Mouse (Mus musculus) midbrain, embryonic 15.5 days (tissue): ENCODE results near the gene Fgf22. TPM values are rescaled to one million over a fixed set of nuclear protein-coding genes. Genes with fewer than 3 reads are reported as not detected.

Source experiments
- ATAC-seq: fragments of 200-750 bp; cut with Nextera tagmentation; replicated peaks from 2 replicates; pipeline ENCODE4 v1.8.0; 2017; ENCODE audit warnings: moderate TSS enrichment
- H3K27ac ChIP-seq: fragments of 300-500 bp; sonication (generic); 2 replicates; pipeline ENCODE4 v1.5.1; 2015; ENCODE audit warnings: mild to moderate bottlenecking, inconsistent platforms
- H3K27me3 ChIP-seq: fragments of 300-500 bp; sonication (generic); replicated peaks from 2 replicates; pipeline ENCODE4 v1.6.1; 2015; ENCODE audit warnings: inconsistent platforms
- H3K36me3 ChIP-seq: fragments of 300-500 bp; sonication (generic); replicated peaks from 2 replicates; pipeline ENCODE4 v1.6.1; 2015; ENCODE audit warnings: inconsistent platforms
- H3K4me1 ChIP-seq: fragments of 300-500 bp; sonication (generic); 2 replicates; pipeline ENCODE4 v1.6.1; 2015; ENCODE audit warnings: inconsistent platforms
- H3K4me2 ChIP-seq: fragments of 300-500 bp; sonication (generic); 2 replicates; pipeline ENCODE4 v1.6.1; 2015; ENCODE audit warnings: inconsistent platforms, mild to moderate bottlenecking, moderate library complexity
- H3K4me3 ChIP-seq: fragments of 300-500 bp; sonication (generic); 2 replicates; pipeline ENCODE4 v1.5.1; 2015; ENCODE audit warnings: mild to moderate bottlenecking, inconsistent platforms
- H3K9ac ChIP-seq: fragments of 300-500 bp; sonication (generic); 2 replicates; pipeline ENCODE4 v1.6.1; 2015; ENCODE audit warnings: mild to moderate bottlenecking, inconsistent platforms
- H3K9me3 ChIP-seq: fragments of 300-500 bp; sonication (generic); 2 replicates; pipeline ENCODE4 v1.6.1; 2016; ENCODE audit warnings: inconsistent platforms
- WGBS: fragments of 180-500 bp; shearing (Covaris S2); methylation state at CpG from one replicate; pipeline ENCODE4 v1.1.7; 2015; ENCODE audit warnings: mixed read lengths; 5-methylcytosine and 5-hydroxymethylcytosine counted together
- polyA plus RNA-seq: library from polyadenylated mRNA; unstranded; fragments of >200 nt; fragmentation: Nextera tagmentation; extraction: Ambion mirVana; gene quantifications from 2 replicates; pipeline ENCODE4 v1.2.1, GENCODE M21; 2015

The Fgf22 gene
- polyA plus RNA-seq, result 1.4 and 1.6 TPM in 2 replicates

GRCm38 (mm10) chr10:79754856-79755516 lies at the start of gene Fgf22:
Fgf22 (plus strand) TSS chr10:79755076.
- H3K27ac ChIP-seq, result no peak within 1 kb of the TSS
- H3K27me3 ChIP-seq, result no peaks in the 10 kb centered on the region
- H3K4me1 ChIP-seq, result peaks cover 8% of the 10 kb centered on the region
- H3K9ac ChIP-seq, result peak within 1 kb of the TSS; percentile 43
- no peaks in the 10 kb centered on the region for H3K9me3 ChIP-seq
- peak; percentile 86 for ATAC-seq
- H3K36me3 ChIP-seq, result peaks cover 33% of the 10 kb centered on the region
- WGBS, result under 1% methylated on average over 36 of the region's 36 CpGs
- H3K4me2 ChIP-seq, result peak within 1 kb of the TSS; percentile 85
- H3K4me3 ChIP-seq, result peak within 1 kb of the TSS; percentile 45

GRCm38 (mm10) chr10:79705951-79706350 lies 48.9 kb upstream of the Fgf22 start:
- ATAC-seq, result no peak
- H3K9ac ChIP-seq, result peak overlapping the region; percentile 76
- H3K9me3 ChIP-seq, result no peaks in the 10 kb centered on the region
- H3K4me3 ChIP-seq, result peak overlapping the region; percentile 65
- no peak overlapping the region for H3K27ac ChIP-seq
- peaks cover 10% of the 10 kb centered on the region for H3K36me3 ChIP-seq
- WGBS, result 79% methylated on average over 5 of the region's 5 CpGs
- no peaks in the 10 kb centered on the region for H3K27me3 ChIP-seq
- peak overlapping the region; percentile 85 for H3K4me2 ChIP-seq
- peaks cover 30% of the 10 kb centered on the region for H3K4me1 ChIP-seq

DNA sequence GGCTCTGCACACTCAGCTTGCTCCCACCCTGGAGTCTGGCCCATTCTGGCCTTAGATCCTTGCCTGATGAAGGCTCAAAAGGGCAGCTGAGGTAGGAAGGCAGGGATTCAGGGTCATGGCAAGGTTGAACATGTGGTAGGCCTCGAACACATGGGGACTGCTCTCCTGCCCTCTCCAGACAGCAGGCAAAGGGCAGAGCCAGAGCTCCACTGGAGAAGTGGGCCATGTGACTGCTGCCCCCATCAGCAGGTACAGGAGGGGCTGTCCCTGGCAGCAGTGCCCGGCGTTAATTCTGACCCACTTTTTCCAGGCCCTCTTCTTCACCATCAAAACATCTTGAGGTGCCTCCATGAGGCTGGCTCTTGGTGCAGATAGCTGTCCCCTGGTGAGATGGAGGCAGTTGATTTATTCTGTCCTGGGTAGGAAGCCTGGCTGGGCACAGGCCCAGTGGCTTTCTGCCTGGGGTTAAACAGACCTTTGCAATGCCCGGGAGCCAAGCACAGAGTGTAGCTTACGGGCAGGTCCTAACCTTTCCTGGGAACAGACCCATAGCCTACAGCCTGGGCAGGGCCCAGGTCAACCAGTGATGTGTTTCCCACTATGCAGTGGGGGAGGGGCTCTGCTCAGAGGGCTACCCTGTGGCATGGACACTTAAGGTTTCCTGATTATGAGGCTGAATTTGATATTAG lies 48.3 kb upstream of the Fgf22 start:
- Histone ChIP-seq H3K27ac (no peak overlapping the region), H3K4me3 (peak overlapping the region; percentile 65; the same call in 1 of the 2 replicates), H3K27me3 (no peaks in the 10 kb centered on the region), H3K9me3 (no peaks in the 10 kb centered on the region), H3K4me2 (peak overlapping the region; percentile 85), H3K36me3 (peaks cover 16% of the 10 kb centered on the region), H3K9ac (peak overlapping the region; percentile 76), H3K4me1 (peaks cover 30% of the 10 kb centered on the region)
- WGBS, result 88% methylated on average over 5 of the region's 5 CpGs
- no peak for ATAC-seq

DNA sequence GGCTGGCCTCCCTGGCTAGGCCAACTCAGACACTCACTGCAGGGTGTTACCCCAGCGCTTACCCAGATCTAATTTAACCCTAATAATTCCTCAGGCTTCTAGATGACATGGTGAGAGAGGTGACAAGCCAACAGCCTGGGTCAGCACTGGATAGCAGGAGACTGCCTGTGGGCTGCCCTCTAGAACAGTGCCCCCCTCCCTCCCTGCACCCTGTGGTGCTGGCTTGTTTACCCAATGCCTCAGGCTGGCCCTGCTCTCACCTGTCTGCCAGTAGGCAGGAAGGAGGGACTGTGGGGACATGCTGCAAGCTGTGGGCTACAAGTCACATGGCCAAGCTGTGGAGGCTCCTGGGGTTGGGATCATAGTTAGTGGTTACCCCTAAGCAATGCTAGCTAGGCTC lies 47.7 kb upstream of the Fgf22 start:
- Histone ChIP-seq H3K4me2 (peak overlapping the region; percentile 85), H3K27me3 (no peaks in the 10 kb centered on the region), H3K4me1 (peaks cover 30% of the 10 kb centered on the region), H3K4me3 (no peak overlapping the region), H3K36me3 (peaks cover 22% of the 10 kb centered on the region), H3K9ac (no peak overlapping the region), H3K27ac (no peak overlapping the region), H3K9me3 (no peaks in the 10 kb centered on the region)
- ATAC-seq, result no peak
- 79% methylated on average over 1 of the region's 1 CpGs for WGBS

DNA sequence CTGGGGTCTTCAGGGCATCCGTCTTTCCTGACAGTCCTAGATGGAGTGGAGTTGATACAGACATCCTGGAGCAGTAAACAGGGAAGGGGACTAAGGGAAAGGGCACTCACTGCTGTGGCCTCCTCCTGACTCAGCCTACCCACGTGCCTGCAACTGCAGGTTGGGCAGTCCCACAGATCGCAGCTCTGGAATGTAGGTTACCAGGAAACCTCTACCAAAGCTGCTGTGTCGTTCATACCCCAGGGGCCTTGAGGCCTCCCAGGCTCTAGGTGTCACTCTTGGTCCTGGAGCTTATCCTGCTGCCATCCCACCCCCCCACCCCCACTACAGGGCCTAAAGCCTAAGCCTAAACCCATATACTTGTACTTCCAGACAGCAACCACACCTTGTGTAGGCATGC lies 47.1 kb upstream of the Fgf22 start:
- no peak for ATAC-seq
- Histone ChIP-seq H3K36me3 (peaks cover 22% of the 10 kb centered on the region), H3K9ac (no peak overlapping the region), H3K4me1 (peaks cover 30% of the 10 kb centered on the region), H3K4me2 (0 out of 2 replicates have a peak overlapping the region, but pooled peaks have one; percentile 14), H3K9me3 (no peaks in the 10 kb centered on the region), H3K4me3 (no peak overlapping the region), H3K27me3 (no peaks in the 10 kb centered on the region), H3K27ac (no peak overlapping the region)
- WGBS, result 79% methylated on average over 4 of the region's 4 CpGs

DNA sequence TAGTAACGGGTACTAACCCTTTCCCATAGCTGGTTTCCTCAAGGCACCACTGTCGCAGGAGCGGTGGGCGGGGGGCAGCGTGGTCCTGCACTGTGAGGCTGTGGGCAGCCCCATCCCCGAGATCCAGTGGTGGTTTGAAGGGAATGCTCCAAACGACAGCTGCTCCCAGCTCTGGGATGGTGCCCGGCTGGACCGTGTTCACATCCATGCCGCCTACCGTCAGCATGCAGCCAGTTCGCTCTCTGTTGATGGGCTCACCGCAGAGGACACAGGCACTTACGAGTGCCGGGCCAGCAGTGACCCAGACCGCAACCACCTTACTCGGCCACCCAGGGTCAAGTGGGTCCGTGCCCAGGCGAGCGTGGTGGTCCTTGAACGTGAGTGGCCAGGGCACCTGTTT lies 46.2 kb upstream of the Fgf22 start:
- Histone ChIP-seq H3K4me3 (no peak overlapping the region), H3K4me2 (no peak overlapping the region), H3K27ac (no peak overlapping the region), H3K9me3 (no peaks in the 10 kb centered on the region), H3K4me1 (peaks cover 30% of the 10 kb centered on the region), H3K9ac (no peak overlapping the region), H3K36me3 (peaks cover 22% of the 10 kb centered on the region), H3K27me3 (no peaks in the 10 kb centered on the region)
- no peak for ATAC-seq
- 91% methylated on average over 21 of the region's 21 CpGs for WGBS

GRCm38 (mm10) chr10:79709307-79709706 lies 45.6 kb upstream of the Fgf22 start:
- no peak overlapping the region for H3K27ac ChIP-seq
- H3K9ac ChIP-seq, result no peak overlapping the region
- H3K27me3 ChIP-seq, result no peaks in the 10 kb centered on the region
- peaks cover 22% of the 10 kb centered on the region for H3K36me3 ChIP-seq
- H3K4me1 ChIP-seq, result peaks cover 30% of the 10 kb centered on the region
- no peak overlapping the region for H3K4me3 ChIP-seq
- 83% methylated on average over 7 of the region's 7 CpGs for WGBS
- no peak overlapping the region for H3K4me2 ChIP-seq
- no peak for ATAC-seq
- no peaks in the 10 kb centered on the region for H3K9me3 ChIP-seq

DNA sequence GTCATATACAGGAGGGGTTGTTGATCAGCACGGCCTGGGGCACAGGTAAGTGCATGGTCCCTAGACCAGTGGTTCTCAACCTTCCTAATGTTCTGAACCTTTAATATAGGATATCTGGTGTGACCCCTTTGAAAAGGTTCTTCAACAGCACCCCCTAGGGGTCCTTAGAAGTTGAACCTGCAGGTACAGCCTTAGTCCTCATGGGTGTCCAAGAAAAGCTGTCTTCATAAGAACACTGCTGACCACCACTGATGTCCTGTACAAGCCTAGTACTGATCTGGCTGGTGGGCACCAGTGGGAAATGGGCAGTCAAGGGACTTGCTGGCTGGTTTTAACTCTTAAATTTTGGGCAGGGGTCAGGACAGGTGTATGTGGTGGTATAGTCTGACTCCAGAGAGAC lies 42.8 kb upstream of the Fgf22 start:
- 0 out of 2 replicates have a peak, but pooled peaks have one; percentile 10 for ATAC-seq
- H3K36me3 ChIP-seq, result peaks cover 22% of the 10 kb centered on the region

DNA sequence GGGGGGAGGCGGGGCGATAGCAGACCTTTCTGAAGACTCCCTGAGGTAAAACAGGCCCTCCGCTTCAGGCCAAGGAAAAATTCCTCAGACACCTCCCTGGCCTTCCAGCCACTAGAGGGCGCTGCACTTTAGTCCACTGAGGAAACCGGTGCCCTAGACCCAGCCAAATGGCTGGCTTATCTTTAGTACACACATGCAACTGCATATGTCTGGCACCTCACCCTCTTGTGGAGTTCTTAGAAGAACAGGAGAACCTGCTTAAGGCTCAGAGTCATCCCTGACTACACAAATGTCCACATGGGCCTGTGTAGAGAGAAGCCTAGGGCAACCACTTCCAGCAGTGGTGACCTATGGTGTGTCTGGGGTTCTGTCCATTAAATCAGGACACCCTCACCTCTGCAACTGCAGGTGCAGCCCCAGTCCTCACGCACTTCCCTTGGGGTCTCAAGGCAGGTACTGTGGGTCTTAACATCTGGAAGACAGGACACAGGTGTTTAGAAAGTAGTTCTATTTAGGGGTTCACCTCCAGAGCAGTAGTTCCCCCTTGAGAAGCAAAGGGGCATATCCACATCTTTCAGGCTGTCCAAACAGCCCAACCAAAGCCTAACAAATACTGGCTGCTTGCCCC lies 42.3 kb upstream of the Fgf22 start:
- Histone ChIP-seq H3K27me3 (peaks cover 22% of the 10 kb centered on the region), H3K4me2 (no peak overlapping the region), H3K4me1 (peaks cover 17% of the 10 kb centered on the region), H3K36me3 (peaks cover 22% of the 10 kb centered on the region), H3K9ac (no peak overlapping the region), H3K4me3 (no peak overlapping the region), H3K9me3 (no peaks in the 10 kb centered on the region), H3K27ac (no peak overlapping the region)
- 17% methylated on average over 4 of the region's 6 CpGs for WGBS
- no peak for ATAC-seq

More for the DNA sequence above, 42.8 kb upstream of the Fgf22 start:
- Histone ChIP-seq H3K9ac (no peak overlapping the region), H3K4me2 (no peak overlapping the region), H3K27me3 (peaks cover 16% of the 10 kb centered on the region), H3K9me3 (no peaks in the 10 kb centered on the region), H3K27ac (no peak overlapping the region), H3K4me3 (no peak overlapping the region), H3K4me1 (peaks cover 17% of the 10 kb centered on the region)
- WGBS, result 89% methylated on average over 1 of the region's 1 CpGs

- Histone ChIP-seq H3K27ac (no peak overlapping the region), H3K36me3 (peaks cover 22% of the 10 kb centered on the region), H3K4me1 (peaks cover 20% of the 10 kb centered on the region), H3K27me3 (peaks cover 27% of the 10 kb centered on the region), H3K4me3 (no peak overlapping the region), H3K4me2 (no peak overlapping the region), H3K9me3 (no peaks in the 10 kb centered on the region), H3K9ac (no peak overlapping the region)
- WGBS, result 17% methylated on average over 1 of the region's 1 CpGs
- ATAC-seq, result no peak
Measured at GRCm38 (mm10) chr10:79713163-79713562, 41.7 kb upstream of the Fgf22 start.

- peaks cover 22% of the 10 kb centered on the region for H3K36me3 ChIP-seq
- H3K4me1 ChIP-seq, result peaks cover 24% of the 10 kb centered on the region
- H3K9ac ChIP-seq, result no peak overlapping the region
- no peak overlapping the region for H3K4me3 ChIP-seq
- peaks cover 41% of the 10 kb centered on the region for H3K27me3 ChIP-seq
- 58% methylated on average over 4 of the region's 4 CpGs for WGBS
- no peak overlapping the region for H3K27ac ChIP-seq
- no peaks in the 10 kb centered on the region for H3K9me3 ChIP-seq
- no peak overlapping the region for H3K4me2 ChIP-seq
- no peak for ATAC-seq
Measured at GRCm38 (mm10) chr10:79714996-79715395, 39.9 kb upstream of the Fgf22 start.

DNA sequence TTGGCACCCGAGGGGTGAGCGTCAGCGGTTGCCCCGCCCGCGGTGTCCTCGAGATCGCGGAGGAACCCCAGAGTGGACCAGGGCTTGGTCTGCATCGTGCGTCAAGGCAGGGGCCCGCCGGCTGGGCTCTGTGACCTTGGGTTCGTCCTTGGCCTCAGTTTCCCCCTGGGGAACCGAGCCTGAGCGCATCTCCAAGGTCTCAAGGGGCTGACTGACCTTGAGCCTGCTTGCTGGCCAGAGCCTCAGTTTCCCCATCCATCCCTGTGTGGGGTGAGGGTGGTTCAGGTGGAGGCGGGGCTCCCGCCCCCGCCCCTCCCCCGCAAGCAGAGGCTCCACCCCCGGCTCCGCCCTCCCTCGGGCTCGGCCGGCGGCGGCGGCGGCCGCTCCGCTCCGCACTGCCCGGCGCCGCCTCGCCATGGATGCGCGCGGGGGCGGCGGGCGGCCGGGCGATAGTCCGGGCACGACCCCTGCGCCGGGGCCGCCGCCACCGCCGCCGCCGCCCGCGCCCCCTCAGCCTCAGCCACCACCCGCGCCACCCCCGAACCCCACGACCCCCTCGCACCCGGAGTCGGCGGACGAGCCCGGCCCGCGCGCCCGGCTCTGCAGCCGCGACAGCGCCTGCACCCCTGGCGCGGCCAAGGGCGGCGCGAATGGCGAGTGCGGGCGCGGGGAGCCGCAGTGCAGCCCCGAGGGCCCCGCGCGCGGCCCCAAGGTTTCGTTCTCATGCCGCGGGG lies 38.5 kb upstream of the Fgf22 start, which contains the start of gene Hcn2:
Hcn2 (plus strand) TSS at position 381 of the 734 bp plus-strand sequence.
- 2% methylated on average over 57 of the region's 91 CpGs for WGBS
- Histone ChIP-seq H3K36me3 (peaks cover 7% of the 10 kb centered on the region; the same call in 1 of the 2 replicates), H3K27me3 (peaks cover 41% of the 10 kb centered on the region)

More for the DNA sequence above, 38.5 kb upstream of the Fgf22 start, which contains the start of gene Hcn2:
- ATAC-seq, result peak; percentile 53
- Histone ChIP-seq H3K9ac (peak within 1 kb of the TSS; percentile 73), H3K27ac (peak within 1 kb of the TSS; percentile 69), H3K4me1 (peaks cover 24% of the 10 kb centered on the region), H3K4me3 (peak within 1 kb of the TSS; percentile 74), H3K4me2 (peak within 1 kb of the TSS; percentile 84), H3K9me3 (no peaks in the 10 kb centered on the region)
